Mouse (Mus musculus) testis, postnatal 10 days (tissue): ENCODE data around the gene Calu.
"Not testable (repeated sequence)": the region's sequence is repeated elsewhere in the genome, so short reads cannot be mapped to it uniquely, and the experiment has no call there.

Source experiments
- DNase-seq: peaks from one replicate; pipeline ENCODE4 v3.0.0; 2021; ENCODE audit warnings: low spot score

Calu gene

DNA sequence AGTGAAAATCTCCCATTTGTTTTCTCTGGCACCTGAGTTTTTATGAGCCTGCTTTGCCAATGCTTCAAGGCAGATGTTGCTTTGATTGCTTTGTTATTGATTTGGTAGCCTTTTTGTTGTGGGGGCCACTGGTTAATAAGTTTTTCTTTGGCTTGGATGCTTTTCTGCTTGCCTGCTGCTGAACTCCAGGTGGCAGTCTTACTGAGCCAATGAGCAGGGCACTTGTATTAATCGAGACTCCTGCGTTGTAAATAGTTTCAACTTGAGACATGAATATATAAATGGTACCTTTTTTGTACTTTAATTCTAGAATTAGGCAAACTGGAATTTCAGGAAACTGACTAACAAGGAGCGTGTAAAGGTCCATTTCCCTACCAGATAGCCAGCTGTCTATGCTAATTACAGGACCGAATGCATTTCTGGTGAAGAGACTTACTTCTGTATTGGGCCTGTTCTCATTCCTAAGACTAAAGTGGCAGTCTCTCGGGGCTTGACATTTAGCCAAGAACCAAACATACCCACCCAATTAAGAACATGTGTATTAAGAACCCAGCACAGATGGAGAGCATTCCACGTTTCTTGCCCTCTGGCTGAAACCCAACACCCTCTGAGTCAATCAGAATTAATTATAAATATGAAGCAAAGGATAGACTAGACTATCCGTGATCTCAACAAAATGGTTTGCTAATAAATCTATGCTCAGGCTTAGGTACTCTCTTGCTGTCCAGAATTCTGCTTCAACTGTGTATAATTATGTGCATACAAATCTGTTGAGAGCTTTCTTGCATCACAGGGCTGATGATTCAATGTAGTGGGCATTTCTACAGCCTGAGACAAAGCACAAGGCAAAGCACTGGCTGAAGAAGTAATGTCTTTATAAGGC lies 14.6 kb downstream of the Calu start:
- no peak for DNase-seq

DNA sequence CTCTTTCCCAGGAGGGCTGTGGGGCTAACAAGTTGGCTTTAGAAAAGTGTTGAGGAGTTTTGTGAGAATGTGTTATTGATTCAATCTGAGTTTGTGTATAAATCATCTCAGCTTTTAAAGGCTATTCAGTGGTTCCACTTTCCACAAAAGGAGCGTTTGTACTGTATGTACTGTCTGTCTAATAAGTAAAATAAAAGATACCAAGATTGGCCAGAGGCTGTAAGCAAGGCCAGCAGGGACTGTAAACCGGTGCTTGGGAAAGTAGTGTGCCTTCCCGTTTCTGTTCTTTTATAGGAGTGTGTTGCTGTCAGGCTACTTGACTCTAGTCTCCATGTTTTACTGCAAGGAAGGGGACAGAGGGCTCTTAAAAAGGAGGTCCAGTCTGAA lies 15.3 kb downstream of the Calu start:
- no peak for DNase-seq

DNA sequence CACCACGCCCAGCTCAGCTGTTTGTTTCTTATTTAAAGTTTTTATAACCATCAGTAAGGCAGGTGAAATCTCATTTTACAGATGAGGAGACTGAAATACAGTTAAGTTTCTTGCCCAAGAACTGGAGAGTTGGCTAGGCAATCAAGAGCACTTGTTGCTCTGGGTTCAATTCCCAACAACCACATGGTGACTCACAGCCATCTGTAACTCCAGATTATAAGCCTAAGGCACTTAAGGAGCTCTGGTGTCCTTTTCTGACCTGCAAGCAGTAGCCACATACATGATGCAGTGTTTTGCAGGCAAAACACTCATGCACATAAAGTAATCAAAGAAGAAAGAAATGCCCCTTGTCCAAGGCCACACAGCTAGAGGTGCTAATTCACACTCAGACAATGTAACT lies 17.4 kb downstream of the Calu start:
- no peak for DNase-seq

DNA sequence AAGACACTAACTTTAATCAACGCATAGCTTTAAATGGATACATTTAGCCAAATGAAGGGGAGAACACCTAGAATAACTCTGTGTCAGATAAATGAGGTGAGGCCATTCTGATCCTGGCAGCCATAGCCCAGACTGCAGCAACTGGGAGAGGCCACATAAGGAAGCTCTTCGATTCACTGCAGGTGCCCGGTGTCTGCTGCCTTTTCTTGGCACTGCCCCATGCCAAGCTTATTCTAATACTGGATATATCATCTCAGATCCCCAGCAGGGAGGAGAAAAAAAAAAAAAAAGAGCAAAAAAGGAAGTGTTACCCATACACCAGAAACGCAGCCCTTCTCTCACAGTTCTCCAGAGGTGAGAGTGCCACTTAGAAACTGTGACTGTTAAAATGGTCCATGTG lies 29.5 kb downstream of the Calu start:
- DNase-seq = no peak

DNA sequence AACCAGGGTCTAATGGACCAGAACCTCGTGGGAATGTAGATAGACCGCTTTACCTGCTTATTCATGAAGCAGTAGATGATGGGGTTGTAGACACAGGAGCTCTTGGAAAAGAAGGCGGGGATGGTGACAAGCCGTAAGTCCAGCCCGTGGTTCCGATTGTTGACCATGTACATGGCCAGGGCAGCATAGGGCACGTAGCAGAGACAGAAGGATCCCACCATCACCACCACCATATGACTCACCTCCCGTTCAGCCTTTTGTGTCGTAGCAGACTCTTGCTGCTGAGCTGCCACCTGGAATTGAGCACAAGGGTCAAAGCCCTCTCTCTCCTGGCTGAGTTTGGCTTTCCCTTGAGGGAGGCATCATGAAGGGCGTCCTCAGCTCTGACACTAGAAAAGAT lies 30.8 kb downstream of the Calu start:
- no peak for DNase-seq

DNA sequence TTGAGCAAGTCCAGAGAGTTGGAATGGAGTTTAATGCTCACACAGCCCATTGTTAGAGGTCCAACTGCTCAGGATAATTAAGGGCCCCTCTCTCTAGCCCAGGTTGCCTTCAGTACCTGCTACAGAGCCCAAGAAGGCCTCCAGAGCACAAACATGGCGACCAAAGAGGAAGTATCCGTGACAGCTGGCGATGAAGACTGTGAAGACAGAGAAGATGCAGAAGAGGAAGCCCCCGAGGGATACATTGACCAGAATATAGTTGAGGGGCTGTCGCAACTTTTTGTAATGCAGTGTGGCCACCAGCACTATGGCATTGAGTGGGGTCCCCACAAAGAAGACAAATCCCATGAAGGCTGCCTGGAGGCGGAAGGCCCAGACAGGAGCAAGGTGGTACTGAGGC lies 32.1 kb downstream of the Calu start:
- DNase-seq = no peak

DNA sequence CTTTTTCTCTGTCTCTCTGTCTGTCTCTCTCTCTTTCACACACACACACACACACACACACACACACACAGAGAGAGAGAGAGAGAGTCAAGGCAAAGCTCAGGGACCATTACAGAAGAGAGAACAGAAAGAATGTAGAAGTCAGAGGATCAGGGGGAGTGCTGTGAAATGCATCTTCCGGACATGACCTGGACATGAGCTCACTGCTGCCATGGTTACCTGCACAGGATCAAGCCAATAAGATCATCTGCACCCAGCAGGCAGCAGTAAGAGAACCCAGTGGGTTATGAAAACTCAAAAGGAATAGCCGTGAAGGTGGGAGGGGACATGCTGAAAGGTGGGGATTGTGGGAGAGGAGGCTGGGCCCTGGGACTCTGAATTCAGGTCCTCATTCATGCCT lies 34.6 kb downstream of the Calu start:
- no peak for DNase-seq

DNA sequence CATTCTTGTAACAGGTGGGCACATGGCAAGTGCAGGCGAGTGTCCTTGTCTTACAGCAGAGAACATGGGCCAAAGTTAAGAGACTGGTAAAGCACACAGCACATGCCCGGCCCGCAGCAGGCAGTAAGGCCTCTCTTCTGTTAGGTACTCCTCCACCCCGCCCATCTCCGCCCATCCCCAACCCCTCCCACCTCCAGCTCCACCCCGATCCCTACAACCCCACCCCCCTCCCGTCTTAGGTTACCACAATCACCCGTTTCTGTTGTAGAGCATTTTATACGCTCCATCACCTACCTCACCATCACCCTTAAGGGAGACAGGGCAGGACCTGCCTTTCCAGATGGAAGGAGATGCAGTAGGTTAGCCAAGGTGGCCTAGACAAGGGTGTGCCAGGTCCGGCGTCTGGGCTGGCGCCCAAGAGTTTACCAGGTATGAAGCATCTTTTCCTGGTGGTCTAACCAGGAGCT lies 40.2 kb downstream of the Calu start, which contains the start of gene Opn1sw:
Gene Opn1sw (minus strand): TSS at position 417 of the 467 bp plus-strand sequence.
- DNase-seq = peak; percentile 50

DNA sequence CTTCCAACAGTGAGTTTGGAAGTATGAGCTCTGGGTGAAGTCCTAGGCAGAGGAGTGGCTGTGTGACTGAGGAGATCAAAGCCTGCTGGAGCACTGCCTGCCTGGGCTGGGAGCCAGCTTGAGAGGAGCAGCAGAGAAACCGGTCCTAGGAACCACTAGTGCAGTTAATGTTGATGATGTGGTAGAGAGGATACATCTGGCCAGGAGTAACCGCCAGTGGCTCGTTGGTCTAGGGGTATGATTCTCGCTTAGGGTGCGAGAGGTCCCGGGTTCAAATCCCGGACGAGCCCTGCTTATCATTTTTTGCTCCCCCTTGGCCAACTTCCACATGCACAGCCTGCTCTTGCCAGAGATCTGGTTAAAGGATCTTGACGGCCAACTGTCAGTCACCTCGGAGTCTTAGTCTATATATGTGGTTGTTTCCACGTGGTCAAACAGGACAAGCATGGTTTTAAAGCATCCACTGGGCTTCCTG lies 40.8 kb downstream of the Calu start:
- peak; percentile 91 for DNase-seq

DNA sequence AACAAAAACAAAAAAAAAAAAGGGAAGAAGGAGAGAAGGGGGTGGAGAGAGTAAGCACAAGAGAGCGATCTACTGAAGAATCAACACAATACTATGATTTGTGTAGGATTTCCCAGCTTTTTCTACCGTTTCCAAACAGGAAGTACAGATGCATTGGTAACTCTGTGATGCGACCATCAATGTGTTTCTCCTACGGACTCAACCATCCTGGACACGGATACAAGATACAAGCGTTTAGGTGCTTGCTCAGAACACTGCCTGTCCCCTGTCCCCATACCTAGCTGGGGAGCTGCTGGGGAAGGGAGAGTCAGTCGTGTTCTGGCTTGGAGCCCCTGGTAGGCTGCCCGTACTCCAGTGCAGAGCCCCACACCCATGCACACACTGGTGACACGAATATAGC lies 41.6 kb downstream of the Calu start:
- DNase-seq = no peak

DNA sequence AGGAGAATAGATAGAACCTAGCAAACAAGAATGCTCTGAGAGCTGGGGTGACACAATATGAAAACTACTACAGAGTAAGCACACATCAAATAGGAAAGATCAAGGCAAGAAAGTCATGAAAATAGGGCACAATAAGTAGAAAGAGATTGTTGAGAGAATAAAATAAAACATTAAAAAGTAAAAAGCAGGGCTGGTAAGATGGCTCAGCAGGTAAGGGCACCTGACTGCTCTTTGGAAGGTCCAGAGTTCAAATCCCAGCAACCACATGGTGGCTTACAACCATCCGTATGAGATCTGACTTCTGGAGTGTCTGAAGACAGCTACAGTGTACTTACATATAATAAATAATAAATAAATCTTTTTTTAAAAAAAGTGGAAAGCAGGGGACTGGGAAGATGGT lies 42.6 kb downstream of the Calu start:
- not testable (repeated sequence) for DNase-seq

DNA sequence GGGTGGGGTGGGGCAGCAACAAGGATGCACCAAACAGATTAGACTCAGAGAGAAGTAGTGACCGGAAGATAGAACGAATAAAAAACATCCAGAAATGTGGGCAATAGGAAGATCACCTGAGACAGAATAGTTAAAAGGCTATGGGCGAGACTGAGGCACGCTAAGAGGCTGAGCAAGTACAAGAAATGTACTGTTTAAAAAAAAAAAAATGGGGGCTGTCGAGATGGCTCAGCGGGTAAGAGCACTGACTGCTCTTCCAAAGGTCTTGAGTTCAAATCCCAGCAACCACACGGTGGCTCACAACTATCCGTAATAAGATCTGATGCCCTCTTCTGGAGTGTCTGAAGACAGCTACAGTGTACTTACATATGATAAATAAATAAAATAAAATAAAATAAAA lies 43.4 kb downstream of the Calu start:
- not testable (repeated sequence) for DNase-seq

DNA sequence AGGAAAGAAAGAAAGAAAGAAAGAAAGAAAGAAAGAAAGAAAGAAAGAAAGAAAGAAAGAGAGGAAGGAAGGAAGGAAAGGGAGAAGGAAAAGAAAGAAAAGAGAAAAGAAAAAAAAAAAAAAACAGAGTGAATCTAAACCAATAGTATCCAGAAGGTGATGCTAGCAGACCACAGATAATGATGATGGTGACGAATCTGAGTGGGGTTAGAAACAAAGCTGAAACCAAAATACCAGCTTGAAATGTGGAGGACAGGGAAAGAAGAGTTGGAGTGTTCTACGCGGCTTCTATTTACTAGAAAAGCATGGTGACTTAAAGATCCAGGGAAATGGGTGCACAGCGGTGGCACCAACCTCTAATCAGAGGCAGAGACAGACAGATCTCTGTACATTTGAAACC lies 43.9 kb downstream of the Calu start:
- no peak for DNase-seq

DNA sequence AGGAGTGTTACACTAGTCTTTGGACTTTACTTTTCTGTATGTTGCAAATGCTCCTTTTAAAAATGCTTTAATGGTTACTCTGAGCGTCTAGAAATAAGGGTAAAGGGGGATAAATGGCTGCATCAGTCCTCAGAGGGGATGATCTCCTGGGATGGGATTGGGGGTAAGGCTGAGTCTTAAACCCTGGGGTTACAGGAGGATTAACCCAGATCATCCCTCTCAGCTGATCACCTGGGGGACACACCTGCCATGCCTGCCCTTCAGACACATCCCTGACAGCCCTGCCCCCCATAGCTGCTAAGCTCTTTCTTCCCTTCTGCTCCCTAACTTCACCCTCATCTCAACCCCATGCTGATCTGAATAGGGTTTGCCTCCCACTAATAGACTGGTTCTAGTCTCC lies 46.4 kb downstream of the Calu start:
- DNase-seq = no peak

DNA sequence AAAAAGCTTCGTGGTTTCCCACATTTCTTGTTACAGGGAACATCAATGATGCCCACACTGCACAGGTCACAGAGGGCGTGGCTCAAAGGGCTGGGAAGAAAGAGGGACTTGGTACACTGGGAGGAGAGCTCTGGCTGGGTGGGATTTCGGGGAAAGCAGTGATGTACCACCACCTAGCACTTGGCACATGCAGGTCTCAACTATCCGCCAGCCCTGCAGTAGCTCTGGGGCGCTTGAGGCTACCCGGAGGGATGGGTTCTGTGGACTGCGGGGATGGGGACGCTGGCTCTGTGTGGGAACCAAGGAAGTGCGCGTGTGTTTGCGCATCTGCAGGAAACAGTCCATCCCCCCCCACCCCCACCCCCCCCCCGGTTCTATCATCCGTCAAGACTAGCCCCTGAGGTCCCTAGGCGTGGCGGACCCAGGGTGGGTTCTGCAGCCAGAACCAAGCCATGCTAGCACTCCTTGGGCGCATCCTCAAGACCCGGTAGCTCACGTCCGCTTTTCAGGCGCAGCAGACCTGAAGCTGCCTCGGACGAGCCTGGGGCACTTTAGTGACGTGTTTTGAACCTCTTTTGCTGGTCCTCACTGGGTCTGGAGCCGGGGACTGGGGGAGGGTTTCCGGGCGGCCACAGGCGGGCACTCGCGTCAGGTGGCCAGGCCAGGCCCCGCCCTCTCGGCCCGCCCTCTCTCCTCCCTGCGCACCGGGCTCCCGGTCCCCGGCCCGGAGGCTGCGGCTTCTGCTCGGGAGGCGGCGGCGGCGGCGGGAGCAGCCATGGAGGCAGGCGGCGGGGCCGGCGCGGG lies 48.2 kb downstream of the Calu start, which contains the start of gene Ccdc136:
Gene Ccdc136 (plus strand): TSS at position 400 of the 804 bp plus-strand sequence.
- peak; percentile 77 for DNase-seq

DNA sequence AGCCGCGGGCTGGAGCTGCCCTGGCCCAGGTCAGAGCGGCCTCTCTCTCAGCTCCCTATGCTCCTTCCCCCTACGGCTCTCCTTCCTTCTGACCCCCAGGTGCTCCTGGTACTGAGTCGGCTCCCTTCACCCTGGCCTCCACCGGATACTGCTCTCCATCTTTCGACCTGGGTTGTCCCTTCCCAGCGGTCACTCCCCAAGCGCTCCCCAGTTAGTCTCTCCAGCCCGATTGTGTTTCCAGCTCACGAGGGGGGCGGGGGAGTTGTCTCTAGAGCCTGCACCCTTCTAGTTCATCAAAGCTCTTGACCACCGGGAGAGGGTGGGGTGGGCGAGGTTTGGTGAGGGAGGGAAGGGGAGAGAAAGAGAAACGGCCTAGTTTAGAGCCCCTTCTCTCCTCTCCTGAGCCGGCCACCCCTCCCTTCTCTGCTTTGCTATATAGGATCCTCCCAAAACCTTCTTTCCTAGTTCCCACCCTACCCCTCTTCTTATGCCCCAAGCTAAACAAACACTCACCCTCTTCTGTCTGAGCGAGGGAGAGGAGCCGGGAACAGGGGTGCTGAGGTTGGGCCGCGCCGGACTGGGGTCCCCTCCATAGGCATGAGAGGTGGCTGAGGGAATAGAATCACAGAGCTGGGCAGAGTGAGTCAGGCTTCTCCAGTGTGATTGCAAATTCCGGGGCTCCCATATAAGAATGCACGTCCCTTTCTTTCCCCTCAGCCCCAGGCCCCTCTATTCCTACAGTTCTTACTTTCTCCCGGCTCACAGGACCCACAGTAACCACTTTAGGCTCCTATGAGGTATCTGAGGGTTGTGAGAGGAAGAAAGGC lies 49.1 kb downstream of the Calu start:
- peak; percentile 51 for DNase-seq

DNA sequence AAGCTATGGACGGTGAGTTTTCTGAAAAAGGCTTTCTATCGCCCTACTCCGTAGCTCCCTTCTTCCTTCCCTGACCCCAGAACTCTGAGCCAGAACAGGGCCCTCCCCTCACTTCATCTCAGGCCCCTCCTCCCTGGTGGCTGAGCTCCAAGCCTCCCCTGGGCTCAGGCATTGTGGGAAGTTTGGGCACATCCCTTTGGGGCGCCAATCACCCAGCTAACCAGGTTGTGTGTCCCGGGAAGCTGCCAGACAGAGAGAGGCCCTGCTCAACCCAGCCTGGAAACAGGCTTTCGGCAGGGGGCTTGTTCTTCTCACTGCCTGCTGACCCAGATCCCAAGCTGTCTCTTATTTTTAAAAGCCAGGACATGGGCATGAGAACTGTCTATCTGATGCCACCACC lies 49.7 kb downstream of the Calu start:
- peak; percentile 51 for DNase-seq

DNA sequence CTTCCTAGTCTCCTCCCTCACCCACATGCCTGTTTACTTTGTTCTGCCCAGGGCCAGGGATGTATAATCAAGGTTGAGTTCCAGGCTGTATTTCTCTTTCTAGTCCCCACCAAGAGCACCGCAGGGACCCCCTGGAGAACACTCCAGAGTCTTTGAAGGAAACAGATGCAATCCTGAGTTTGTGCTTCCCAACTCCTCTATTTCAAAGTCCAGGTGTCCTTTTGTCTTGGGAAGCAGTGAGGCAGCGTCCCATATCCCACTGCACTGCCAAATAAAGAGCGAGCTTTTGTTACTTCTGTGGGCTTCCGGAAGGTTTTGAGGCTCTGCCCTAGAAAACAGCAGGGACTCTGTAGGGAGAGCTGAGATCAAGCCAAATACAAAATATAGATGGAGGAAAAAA lies 52.0 kb downstream of the Calu start:
- no peak for DNase-seq

DNA sequence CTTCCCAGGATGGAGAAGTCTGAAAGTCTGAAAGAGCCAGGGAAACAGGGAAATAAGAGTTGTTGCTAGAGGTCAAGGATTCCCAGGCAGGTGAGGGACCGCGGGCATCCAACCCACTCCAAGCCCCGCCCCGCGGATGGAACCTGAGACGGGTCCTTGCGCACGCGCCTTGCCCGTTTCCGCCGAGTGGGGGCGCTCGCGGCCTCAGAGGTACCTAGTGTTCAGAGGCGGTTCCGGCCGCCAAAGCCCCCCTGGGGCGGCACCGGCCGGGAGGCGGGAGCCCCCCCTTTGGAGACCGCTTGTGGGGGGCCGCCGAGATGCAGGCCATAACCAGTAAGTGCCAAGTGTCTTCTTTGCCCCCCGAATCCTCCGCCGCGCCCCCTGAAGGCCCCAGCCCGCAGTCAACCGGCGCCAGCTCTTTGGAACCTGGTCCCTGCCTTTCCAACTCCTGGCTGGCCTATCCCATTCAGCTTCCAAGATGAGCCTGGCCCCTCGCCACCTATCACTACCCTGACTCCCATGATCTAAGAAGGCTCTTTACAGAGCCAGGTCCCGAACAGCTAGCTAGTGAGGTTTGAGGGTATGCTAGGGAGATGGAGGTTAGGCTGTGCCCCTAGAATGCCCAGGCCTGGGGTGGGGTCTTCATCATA lies 54.9 kb downstream of the Calu start:
- peak; percentile 80 for DNase-seq

DNA sequence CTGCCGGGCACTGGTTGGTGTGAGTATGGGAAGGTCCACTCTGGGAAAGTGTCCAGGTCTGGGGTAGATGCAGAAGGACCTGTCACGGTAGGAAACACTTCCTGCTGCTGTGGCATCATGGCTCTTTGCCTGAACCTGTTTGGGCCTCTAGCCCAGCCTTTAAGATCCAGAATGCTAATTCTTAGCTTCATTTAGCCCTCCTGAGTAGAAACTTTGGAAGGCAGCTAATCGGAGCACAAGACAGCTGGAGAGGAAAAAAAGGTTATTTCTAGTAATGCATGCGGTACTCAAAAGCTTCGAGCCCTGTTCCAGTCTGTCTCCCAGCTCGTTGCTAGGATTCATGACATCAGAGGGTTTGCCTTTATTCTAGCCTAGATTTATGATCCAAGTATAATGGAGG lies 58.5 kb downstream of the Calu start:
- no peak for DNase-seq

DNA sequence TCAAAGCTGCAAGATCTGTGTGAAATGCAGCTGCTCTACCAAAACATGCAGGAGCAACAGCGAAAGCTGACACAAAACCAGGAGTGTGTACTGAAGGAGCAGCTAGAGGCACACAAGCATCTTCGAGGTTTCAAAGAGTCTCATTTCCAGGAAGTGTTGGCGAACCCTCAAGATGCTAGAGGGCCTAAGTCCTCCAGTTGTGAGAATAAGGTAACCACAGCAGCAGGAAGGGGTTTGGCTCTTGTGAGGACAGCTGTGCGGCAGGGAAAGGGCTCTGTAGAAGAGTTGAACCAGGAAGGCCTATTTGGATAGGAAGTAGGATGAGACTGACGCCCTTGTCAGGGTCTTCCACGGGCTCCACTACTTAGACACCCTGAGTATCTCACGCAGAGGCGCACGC lies 67.6 kb downstream of the Calu start:
- DNase-seq = no peak

DNA sequence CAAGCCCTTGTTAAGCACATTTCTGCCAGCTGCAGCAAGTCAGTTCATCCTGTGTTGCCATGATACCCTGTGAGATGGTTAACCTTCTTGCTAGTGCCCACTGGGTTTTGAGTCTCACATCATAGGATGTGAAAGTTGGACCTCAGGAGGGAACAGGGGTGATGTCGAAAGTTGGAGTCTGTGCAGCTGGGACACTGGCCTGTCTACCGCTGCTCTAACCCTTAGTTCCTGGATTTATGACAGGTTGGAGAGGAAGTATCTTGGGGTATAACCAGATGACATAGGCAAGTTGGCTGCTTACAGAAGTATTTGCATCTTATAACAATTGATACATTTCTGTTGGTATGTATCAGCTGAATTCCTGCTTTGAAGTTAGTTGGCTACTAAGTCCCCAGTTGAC lies 72.7 kb downstream of the Calu start:
- no peak for DNase-seq
